Mouse (Mus musculus): ENCODE measurements around the gene Pigg. TPM values are rescaled to one million over a fixed set of nuclear protein-coding genes. Genes with fewer than 3 reads are reported as not detected.

The Pigg gene
- total RNA-seq, 2 experiments from 2014 or later = 9.0 to 10.7 TPM

DNA sequence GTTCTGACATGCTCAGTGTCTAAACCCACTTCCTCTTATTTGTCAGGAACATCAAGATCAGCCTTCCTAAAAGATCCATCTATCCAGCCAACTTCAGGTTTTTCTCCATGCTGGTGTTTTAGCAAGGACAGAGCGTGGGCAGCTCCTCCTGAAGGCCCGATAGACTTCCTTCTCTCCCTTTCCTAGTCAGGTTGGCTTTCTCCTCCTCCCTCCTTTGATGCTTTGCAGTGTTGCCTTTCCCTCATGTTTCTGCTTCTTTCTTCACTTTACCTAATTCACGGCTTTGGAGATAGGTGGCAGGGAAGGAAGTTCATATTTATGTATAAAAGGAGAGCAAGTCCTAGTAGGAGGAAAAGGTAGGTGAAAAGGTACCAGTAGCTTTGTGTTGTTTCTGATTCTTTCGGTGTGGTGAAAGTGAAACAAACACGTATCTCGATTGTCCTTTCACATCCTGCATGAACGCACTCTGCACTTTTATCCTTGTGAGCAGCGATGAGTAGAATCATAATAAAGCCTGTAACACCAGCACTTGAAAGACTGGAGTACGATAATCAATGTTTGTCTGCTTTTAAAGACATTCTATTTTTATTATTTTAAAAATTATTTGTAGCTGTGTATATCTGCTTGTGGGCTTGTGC, 37.2 kb downstream of the Pigg start:
- intact Hi-C loops (cut with DNase I) = no loop called here
- no peak for DNase-seq (ENCODE audit: low spot score)

DNA sequence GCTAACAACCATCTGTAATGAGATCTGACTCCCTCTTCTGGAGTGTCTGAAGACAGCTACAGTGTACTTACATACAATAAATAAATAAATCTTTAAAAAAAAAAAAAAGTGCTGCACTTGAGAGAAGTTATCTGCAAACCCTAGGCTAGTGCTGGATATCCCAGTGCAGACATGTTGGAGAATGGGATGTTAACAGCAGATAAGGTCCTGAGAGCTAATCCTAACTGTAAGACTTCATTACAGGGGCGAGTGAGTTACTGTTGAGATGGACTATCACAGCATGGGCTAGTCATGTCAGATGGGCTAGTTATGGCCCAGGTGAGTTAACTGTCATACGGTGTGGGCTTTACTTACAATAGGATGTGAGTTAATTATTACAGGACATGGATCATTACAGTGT, 41.6 kb downstream of the Pigg start:
- DNase-seq (ENCODE audit: low spot score) = no peak

DNA sequence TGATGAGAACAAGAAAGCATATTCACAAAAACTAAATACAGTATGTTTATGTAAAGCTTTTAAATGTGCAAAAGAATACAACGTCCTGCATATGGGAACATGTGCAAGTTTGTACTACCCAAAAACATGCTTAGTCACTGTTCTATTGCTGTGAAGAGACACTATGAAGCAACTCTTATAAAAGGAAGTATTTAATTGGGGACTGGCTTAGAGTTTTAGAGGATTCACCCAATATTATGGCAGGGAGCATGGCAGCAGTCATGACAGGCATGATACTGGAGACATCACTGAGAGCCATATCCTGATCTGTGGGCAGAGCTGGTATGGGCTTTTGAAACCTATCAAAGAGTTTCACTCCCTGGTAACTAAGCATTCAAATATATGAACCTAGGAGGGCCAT, 45.5 kb downstream of the Pigg start:
- DNase-seq (ENCODE audit: low spot score) = no peak
- intact Hi-C loops (cut with DNase I) = no loop called here

More for the DNA sequence above, 41.6 kb downstream of the Pigg start:
- intact Hi-C loops (cut with DNase I) = no loop called here

GRCm38 (mm10) chr5:108359491-108359890, 47.1 kb downstream of the Pigg start:
- DNase-seq (ENCODE audit: low spot score) = no peak
- intact Hi-C loops (cut with DNase I) = no loop called here

GRCm38 (mm10) chr5:108360211-108360610, 47.8 kb downstream of the Pigg start:
- no peak for DNase-seq (ENCODE audit: low spot score)
- intact Hi-C loops (cut with DNase I) = no loop called here

- no peak for DNase-seq (ENCODE audit: low spot score)
- intact Hi-C loops (cut with DNase I) = no loop called here
Observed at GRCm38 (mm10) chr5:108362330-108362729, 49.9 kb downstream of the Pigg start.

DNA sequence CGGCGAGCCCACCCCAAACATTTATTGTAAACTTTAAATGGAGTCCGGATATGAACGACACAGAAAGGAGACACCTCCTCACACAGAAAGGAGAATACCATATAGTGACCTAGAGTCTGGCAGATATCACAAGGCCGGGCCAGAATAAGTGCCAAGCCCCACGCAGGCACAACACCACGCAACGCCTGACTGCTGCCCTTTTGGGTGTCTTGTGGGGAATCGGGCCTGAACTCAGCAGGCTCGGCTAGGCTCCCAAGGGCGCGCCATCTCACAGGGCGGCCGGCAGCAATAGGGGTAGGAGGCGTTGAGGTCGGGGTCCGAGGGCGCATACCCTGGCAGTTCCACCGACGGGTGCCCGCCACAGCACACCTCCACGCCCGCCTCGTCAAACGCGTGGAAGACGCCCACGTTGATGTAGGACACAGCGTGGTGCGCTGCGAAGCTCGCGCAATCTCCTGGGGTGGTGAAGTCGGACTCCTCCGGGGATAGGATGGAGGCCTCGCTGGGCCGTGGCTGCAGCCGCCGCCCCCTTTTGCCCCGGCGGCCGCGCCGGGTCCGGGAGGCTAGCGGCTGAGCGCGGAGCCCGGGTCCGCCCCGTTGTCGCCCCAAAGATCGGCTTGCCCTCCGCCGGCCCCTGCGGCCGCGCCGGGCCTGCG, 54.0 kb downstream of the Pigg start:
- DNase-seq (ENCODE audit: low spot score) = no peak
- intact Hi-C loops (cut with DNase I) = no loop called here

GRCm38 (mm10) chr5:108366984-108367841, 54.8 kb downstream of the Pigg start:
- intact Hi-C loops (cut with DNase I) = no loop called here
- no peak for DNase-seq (ENCODE audit: low spot score)

GRCm38 (mm10) chr5:108367871-108368332, 55.5 kb downstream of the Pigg start, which contains the start of gene Gm42517:
Gm42517 (minus strand) TSS chr5:108367922.
- intact Hi-C loops (cut with DNase I) = no loop called here
- DNase-seq (ENCODE audit: low spot score) = no peak

GRCm38 (mm10) chr5:108368446-108368845, 56.0 kb downstream of the Pigg start:
- intact Hi-C loops (cut with DNase I) = no loop called here
- no peak for DNase-seq (ENCODE audit: low spot score)

GRCm38 (mm10) chr5:108368851-108369621, 56.6 kb downstream of the Pigg start:
- intact Hi-C loops (cut with DNase I) = no loop called here
- DNase-seq (ENCODE audit: low spot score) = no peak

DNA sequence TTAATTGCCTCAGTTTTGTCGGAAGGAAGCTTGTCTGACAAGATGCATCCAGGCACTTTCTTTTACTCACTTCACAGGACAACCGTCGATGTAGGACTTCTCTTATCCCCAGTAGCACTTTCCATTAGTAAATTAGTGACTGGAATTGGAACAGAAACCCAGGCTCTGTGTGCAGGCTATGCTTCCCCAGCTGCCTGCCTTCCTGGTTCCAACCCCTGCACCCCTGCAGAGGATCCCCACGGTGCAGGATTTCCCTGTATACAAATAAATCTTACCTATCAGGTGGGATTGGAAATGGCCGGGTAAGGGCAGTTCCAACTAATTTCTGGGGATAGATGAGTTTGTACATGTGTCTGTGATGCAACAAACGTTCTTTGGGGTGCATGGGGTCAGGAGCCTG, 57.6 kb downstream of the Pigg start:
- intact Hi-C loops (cut with DNase I) = no loop called here
- no peak for DNase-seq (ENCODE audit: low spot score)

DNA sequence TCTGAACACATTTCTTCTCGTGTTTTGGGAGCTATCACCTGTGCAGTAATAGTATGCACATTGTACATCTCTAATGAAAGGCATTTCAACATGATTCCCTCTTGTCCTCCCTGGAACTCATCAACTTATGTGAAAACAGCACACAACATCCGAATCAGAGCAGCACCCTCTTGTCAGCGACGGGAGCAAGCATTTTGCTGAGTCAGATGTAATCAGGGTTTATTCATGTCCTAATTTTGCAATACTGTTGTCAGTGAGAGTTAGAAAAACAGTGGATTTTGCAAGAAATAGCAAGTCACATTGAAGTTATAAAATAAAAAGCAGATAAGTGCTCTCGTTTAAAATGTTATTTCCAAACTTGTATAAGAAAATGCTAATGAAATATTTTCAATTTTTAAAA, 61.7 kb downstream of the Pigg start:
- no peak for DNase-seq (ENCODE audit: low spot score)
- intact Hi-C loops (cut with DNase I) = no loop called here

GRCm38 (mm10) chr5:108376059-108376458, 63.6 kb downstream of the Pigg start:
- intact Hi-C loops (cut with DNase I) = no loop called here
- no peak for DNase-seq (ENCODE audit: low spot score)

GRCm38 (mm10) chr5:108378346-108378745, 65.9 kb downstream of the Pigg start:
- intact Hi-C loops (cut with DNase I) = no loop called here
- no peak for DNase-seq (ENCODE audit: low spot score)

DNA sequence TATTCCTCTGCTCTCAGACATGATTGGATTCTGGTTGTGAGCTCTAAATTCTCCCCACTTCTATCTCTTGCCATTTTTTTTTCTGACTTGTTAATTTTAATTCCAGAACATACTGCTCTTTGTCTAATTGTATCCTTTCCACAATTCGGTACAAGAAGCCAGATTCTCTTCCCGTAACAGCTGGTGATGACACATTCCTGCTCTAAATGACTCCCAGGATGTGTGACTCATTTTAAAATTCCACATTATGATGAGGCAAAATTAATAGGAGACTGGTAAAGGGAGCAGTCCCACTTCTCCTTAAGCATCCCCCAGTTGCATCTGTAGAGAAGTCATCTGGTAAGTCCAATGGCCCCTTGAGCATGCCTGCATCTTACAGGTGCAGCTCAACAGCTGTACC, 73.2 kb downstream of the Pigg start:
- DNase-seq (ENCODE audit: low spot score) = no peak
- intact Hi-C loops (cut with DNase I) = no loop called here

GRCm38 (mm10) chr5:108386449-108386848, 74.0 kb downstream of the Pigg start:
- intact Hi-C loops (cut with DNase I) = no loop called here

GRCm38 (mm10) chr5:108388201-108388600, 75.8 kb downstream of the Pigg start, which contains the start of gene Pde6b:
Pde6b (plus strand) TSS chr5:108388391.
- DNase-seq (ENCODE audit: low spot score) = no peak
- intact Hi-C loops (cut with DNase I) = no loop called here

More at GRCm38 (mm10) chr5:108386449-108386848, 74.0 kb downstream of the Pigg start:
- DNase-seq (ENCODE audit: low spot score) = no peak

- intact Hi-C loops (cut with DNase I) = no loop called here
Observed at GRCm38 (mm10) chr5:108389744-108390143, 77.3 kb downstream of the Pigg start.

More at GRCm38 (mm10) chr5:108389744-108390143, 77.3 kb downstream of the Pigg start:
- no peak for DNase-seq (ENCODE audit: low spot score)
